ENCODE assay signal across 9 mouse cellular contexts in genomic region chr10:103443070-103443469, GRCm38 (mm10).
DNase-seq lines count a peak whose midpoint lies in the region; ATAC-seq and TF ChIP-seq lines count a peak whose summit lies in the region.
"Had no signal": no experiment of that assay in that cellular context is flagged by ENCODE, and none has a peak within 500 bp of the region (broad histone marks: within the 10 kb centered on the region; RNA-seq: fewer than 3 reads in every experiment).

No protein-coding gene starts in this region.

- 48% methylated on average over 3 of the region's 3 CpGs for WGBS in hindbrain, embryonic 12.5 days
- 42% methylated on average over 3 of the region's 3 CpGs for WGBS in midbrain, embryonic 13.5 days

- no peak overlapping the region for H3K9ac ChIP-seq in hindbrain, embryonic 12.5 days
- no peak overlapping the region for H3K9ac ChIP-seq in midbrain, embryonic 13.5 days (replicated peaks)
- H3K9ac ChIP-seq: heart, embryonic 15.5 days had no signal

- H3K4me1 ChIP-seq in G1E (ENCODE audit: insufficient read depth, low read depth, low read length), result no peaks in the 10 kb centered on the region
- no peaks in the 10 kb centered on the region for H3K4me1 ChIP-seq in hindbrain, embryonic 12.5 days
- no peaks in the 10 kb centered on the region for H3K4me1 ChIP-seq in midbrain, embryonic 13.5 days (replicated peaks)
- H3K4me1 ChIP-seq: heart, embryonic 15.5 days had no signal

- H3K9me3 ChIP-seq in G1E (replicated peaks), result no peaks in the 10 kb centered on the region
- H3K9me3 ChIP-seq in hindbrain, embryonic 12.5 days (replicated peaks), result no peaks in the 10 kb centered on the region
- H3K9me3 ChIP-seq in midbrain, embryonic 13.5 days, result no peaks in the 10 kb centered on the region
- H3K9me3 ChIP-seq: heart, embryonic 15.5 days had no signal

- no peak for TF ChIP-seq CTCF in G1E (IDR thresholded peaks at IDR 0.05; ENCODE audit: low read depth, low read length)

- no peaks in the 10 kb centered on the region for H3K36me3 ChIP-seq in G1E (replicated peaks)
- no peaks in the 10 kb centered on the region for H3K36me3 ChIP-seq in hindbrain, embryonic 12.5 days
- no peaks in the 10 kb centered on the region for H3K36me3 ChIP-seq in midbrain, embryonic 13.5 days
- H3K36me3 ChIP-seq: heart, embryonic 15.5 days had no signal

- H3K27me3 ChIP-seq in G1E (ENCODE audit: insufficient read depth, low read length), result no peaks in the 10 kb centered on the region
- no peaks in the 10 kb centered on the region for H3K27me3 ChIP-seq in hindbrain, embryonic 12.5 days
- no peaks in the 10 kb centered on the region for H3K27me3 ChIP-seq in midbrain, embryonic 13.5 days
- H3K27me3 ChIP-seq: heart, embryonic 15.5 days had no signal

- peak; percentile 22 for DNase-seq in adrenal gland, postnatal 10 days
- no peak for DNase-seq in adrenal gland, adult 2 months
- peak; percentile 1 for DNase-seq in G1E (ENCODE audit: low spot score)
- peak; percentile 80 for DNase-seq in embryo, embryonic 10 days (ENCODE audit: low spot score)
- peak; percentile 16 to 61 for DNase-seq in left cerebral cortex, adult 9 months (ENCODE audit: low spot score in 2 of 2)
- DNase-seq in T-cell, adult 2 months (ENCODE audit: low spot score), result no peak

- no peak overlapping the region for H3K27ac ChIP-seq in hindbrain, embryonic 12.5 days
- no peak overlapping the region for H3K27ac ChIP-seq in midbrain, embryonic 13.5 days
- H3K27ac ChIP-seq: heart, embryonic 15.5 days had no signal

- H3K4me2 ChIP-seq in hindbrain, embryonic 12.5 days (replicated peaks), result no peak overlapping the region
- no peak overlapping the region for H3K4me2 ChIP-seq in midbrain, embryonic 13.5 days (replicated peaks)
- H3K4me2 ChIP-seq: heart, embryonic 15.5 days had no signal

- ATAC-seq in G1E (ENCODE audit: extremely low read depth, insufficient number of reproducible peaks, low FRiP score, poor library complexity, severe bottlenecking), result peak; percentile 40; the same call in 1 of the 2 replicates
- peak; percentile 85 for ATAC-seq in hindbrain, embryonic 12.5 days (ENCODE audit: low FRiP score)
- ATAC-seq in midbrain, embryonic 13.5 days, result peak; percentile 91

- H3K4me3 ChIP-seq in G1E (ENCODE audit: low read depth, low read length), result no peak overlapping the region
- H3K4me3 ChIP-seq in hindbrain, embryonic 12.5 days, result no peak overlapping the region
- no peak overlapping the region for H3K4me3 ChIP-seq in midbrain, embryonic 13.5 days (replicated peaks)
- H3K4me3 ChIP-seq: heart, embryonic 15.5 days had no signal

Comparison
In these comparisons a context has a peak if more than half of its experiments do, and no peak if none do; other contexts are left out.
1. DNase-seq: peak in adrenal gland, postnatal 10 days (single experiment), G1E (single experiment), embryo, embryonic 10 days (single experiment) and left cerebral cortex, adult 9 months (2 of 2); none in adrenal gland, adult 2 months (single experiment) and T-cell, adult 2 months (single experiment).
2. ATAC-seq: peak in every context shown above with its lines; median percentile 91 in midbrain, embryonic 13.5 days; 85 in hindbrain, embryonic 12.5 days; 40 in G1E.